Mouse (Mus musculus) heart, adult 2 months (tissue): ENCODE results near the gene 2700049A03Rik. TPM values are rescaled to one million over a fixed set of nuclear protein-coding genes. Genes with fewer than 3 reads are reported as not detected.

Experiments used
- DNase-seq, 2 experiments: peaks; one replicate each; pipeline ENCODE4 v3.0.0; 2021
- H3K27ac ChIP-seq: fragments of 200-600 bp; 2 replicates; pipeline ENCODE4 v1.8.1; 2022
- H3K27me3 ChIP-seq: fragments of 200-500 bp; 2 replicates; pipeline ENCODE4 v1.6.1; 2012; ENCODE audit warnings: mild to moderate bottlenecking, low read length, inconsistent platforms, mixed read lengths; ENCODE audit not compliant: control insufficient read depth, insufficient read depth
- H3K36me3 ChIP-seq: fragments of 200-500 bp; 2 replicates; pipeline ENCODE4 v1.6.1; 2012; ENCODE audit warnings: low read length, inconsistent platforms; ENCODE audit not compliant: control insufficient read depth, insufficient read depth
- H3K4me1 ChIP-seq: fragments of 200-500 bp; 2 replicates; pipeline ENCODE4 v1.6.1; 2011; ENCODE audit warnings: low read length; ENCODE audit not compliant: control insufficient read depth, insufficient read depth
- H3K4me3 ChIP-seq: fragments of 200-600 bp; 2 replicates; pipeline ENCODE4 v1.8.1; 2022
- H3K79me2 ChIP-seq: fragments of 200-500 bp; replicated peaks from 2 replicates; pipeline ENCODE4 v1.6.1; 2012; ENCODE audit warnings: mild to moderate bottlenecking, inconsistent platforms, low read length, moderate library complexity, mixed read lengths; ENCODE audit not compliant: control insufficient read depth, insufficient read depth
- H3K9ac ChIP-seq: fragments of 200-500 bp; 2 replicates; pipeline ENCODE4 v1.6.1; 2012; ENCODE audit warnings: low read depth, mild to moderate bottlenecking, control low read depth, inconsistent platforms, low read length, mixed read lengths
- CTCF ChIP-seq: fragments of 200-600 bp; IDR thresholded peaks from 2 replicates; pipeline ENCODE4 v1.8.1; 2022; ENCODE audit warnings: antibody characterized with exemption, mild to moderate bottlenecking, moderate library complexity
- EP300 ChIP-seq: fragments of 200-500 bp; IDR thresholded peaks from 2 replicates; pipeline ENCODE4 v1.6.1; 2011; ENCODE audit warnings: low read depth, low read length, control low read depth; ENCODE audit not compliant: insufficient read depth
- POLR2A ChIP-seq: fragments of 200-500 bp; IDR thresholded peaks from 2 replicates; pipeline ENCODE4 v1.6.1; 2011; ENCODE audit warnings: mild to moderate bottlenecking, low read depth, low read length, control low read depth; ENCODE audit not compliant: insufficient read depth
- whole genome bisulfite sequencing: fragments of 180-500 bp; shearing (Covaris S2); methylation state at CpG from one replicate; pipeline ENCODE4 v1.1.7; 2018; 5-methylcytosine and 5-hydroxymethylcytosine counted together
- intact Hi-C: fragments of 180-260 bp; cut with DNase I; formaldehyde crosslinking; loops from one replicate; pipeline ENCODE4 v1.15.1; 2025
- polyA plus RNA-seq: library from polyadenylated mRNA; depleted of rRNA; stranded (reverse); fragments of >200 nt; gene quantifications from 2 replicates; pipeline ENCODE4 v1.2.3, GENCODE M21; 2012
- total RNA-seq, 2 experiments: library from RNA; stranded (reverse); gene quantifications; 2 replicates each; pipeline ENCODE4 v1.2.3; 2021

2700049A03Rik gene
- total and polyA plus RNA-seq, 3 experiments, result 1.3 to 3.4 (median 3.0) TPM

GRCm38 (mm10) chr12:71150167-71150566, 13.5 kb downstream of the 2700049A03Rik start:
- no peak overlapping the region for H3K9ac ChIP-seq
- intact Hi-C loops, result no loop called here
- H3K4me3 ChIP-seq, result no peak overlapping the region
- WGBS, result 92% methylated on average over 8 of the region's 8 CpGs
- TF ChIP-seq CTCF (no peak), EP300 (no peak), POLR2A (no peak)
- no peaks in the 10 kb centered on the region for H3K4me1 ChIP-seq
- H3K27me3 ChIP-seq, result no peaks in the 10 kb centered on the region
- no peak for DNase-seq
- no peak overlapping the region for H3K27ac ChIP-seq
- H3K79me2 ChIP-seq, result no peaks in the 10 kb centered on the region
- no peaks in the 10 kb centered on the region for H3K36me3 ChIP-seq

- H3K4me1 ChIP-seq, result no peaks in the 10 kb centered on the region
- no peaks in the 10 kb centered on the region for H3K27me3 ChIP-seq
- TF ChIP-seq CTCF (no peak), POLR2A (no peak), EP300 (no peak)
- H3K27ac ChIP-seq, result no peak overlapping the region
- no peaks in the 10 kb centered on the region; the same call in 1 of the 2 replicates for H3K36me3 ChIP-seq
- H3K4me3 ChIP-seq, result no peak overlapping the region
- WGBS, result 79% methylated on average over 6 of the region's 6 CpGs
- H3K9ac ChIP-seq, result no peak overlapping the region
- intact Hi-C loops, result no loop called here
- DNase-seq, result no peak
- H3K79me2 ChIP-seq, result no peaks in the 10 kb centered on the region
Measured at GRCm38 (mm10) chr12:71154979-71155378, 18.3 kb downstream of the 2700049A03Rik start.

GRCm38 (mm10) chr12:71157974-71158373, 21.3 kb downstream of the 2700049A03Rik start:
- no peak overlapping the region for H3K9ac ChIP-seq
- H3K27me3 ChIP-seq, result no peaks in the 10 kb centered on the region
- H3K27ac ChIP-seq, result no peak overlapping the region
- no peak overlapping the region for H3K4me3 ChIP-seq
- no peaks in the 10 kb centered on the region for H3K79me2 ChIP-seq
- no peak for TF ChIP-seq CTCF
- no peak for TF ChIP-seq POLR2A
- no peak for TF ChIP-seq EP300
- H3K36me3 ChIP-seq, result no peaks in the 10 kb centered on the region; the same call in 1 of the 2 replicates
- WGBS, result 80% methylated on average over 6 of the region's 6 CpGs
- intact Hi-C loops, result no loop called here
- DNase-seq, result no peak
- no peaks in the 10 kb centered on the region for H3K4me1 ChIP-seq

- Histone ChIP-seq H3K79me2 (no peaks in the 10 kb centered on the region), H3K27me3 (no peaks in the 10 kb centered on the region), H3K4me1 (no peaks in the 10 kb centered on the region), H3K9ac (no peak overlapping the region), H3K36me3 (no peaks in the 10 kb centered on the region), H3K27ac (no peak overlapping the region), H3K4me3 (no peak overlapping the region)
- no peak for DNase-seq
- no peak for TF ChIP-seq POLR2A
- TF ChIP-seq EP300, result no peak
- TF ChIP-seq CTCF, result no peak
- WGBS, result 91% methylated on average over 9 of the region's 9 CpGs
- intact Hi-C loops, result no loop called here
Measured at GRCm38 (mm10) chr12:71164410-71164809, 27.8 kb downstream of the 2700049A03Rik start.

- H3K4me1 ChIP-seq, result no peaks in the 10 kb centered on the region
- WGBS, result 76% methylated on average over 1 of the region's 1 CpGs
- H3K9ac ChIP-seq, result no peak overlapping the region
- no peak for DNase-seq
- no peak overlapping the region for H3K27ac ChIP-seq
- H3K27me3 ChIP-seq, result no peaks in the 10 kb centered on the region
- H3K4me3 ChIP-seq, result no peak overlapping the region
- TF ChIP-seq POLR2A (no peak), EP300 (no peak), CTCF (no peak)
- H3K79me2 ChIP-seq, result no peaks in the 10 kb centered on the region
- no peaks in the 10 kb centered on the region for H3K36me3 ChIP-seq
- intact Hi-C loops, result no loop called here
Measured at GRCm38 (mm10) chr12:71169911-71170310, 33.3 kb downstream of the 2700049A03Rik start.

- intact Hi-C loops, result no loop called here
- H3K9ac ChIP-seq, result no peak overlapping the region
- no peaks in the 10 kb centered on the region for H3K4me1 ChIP-seq
- no peaks in the 10 kb centered on the region for H3K79me2 ChIP-seq
- TF ChIP-seq EP300, result no peak
- TF ChIP-seq POLR2A, result no peak
- no peak for TF ChIP-seq CTCF
- H3K27ac ChIP-seq, result no peak overlapping the region
- 93% methylated on average over 3 of the region's 3 CpGs for WGBS
- no peak for DNase-seq
- H3K4me3 ChIP-seq, result no peak overlapping the region
- H3K27me3 ChIP-seq, result no peaks in the 10 kb centered on the region
- no peaks in the 10 kb centered on the region; the same call in 1 of the 2 replicates for H3K36me3 ChIP-seq
Measured at GRCm38 (mm10) chr12:71183736-71184135, 47.1 kb downstream of the 2700049A03Rik start.
